Mouse (Mus musculus) midbrain, postnatal 0 days (tissue): ENCODE measurements around the gene Creb1. TPM values are rescaled to one million over a fixed set of nuclear protein-coding genes. Genes with fewer than 3 reads are reported as not detected.
"Not testable (repeated sequence)": the region's sequence is repeated elsewhere in the genome, so short reads cannot be mapped to it uniquely, and the experiment has no call there.

ENCODE experiments used
- ATAC-seq: fragments of 200-750 bp; cut with Nextera tagmentation; 2 replicates; pipeline ENCODE4 v1.8.0; 2017; ENCODE audit warnings: moderate number of reproducible peaks, mild to moderate bottlenecking, moderate TSS enrichment, moderate library complexity; ENCODE audit not compliant: low FRiP score
- DNase-seq: peaks from one replicate; pipeline ENCODE4 v3.0.0-alpha.2; 2015; ENCODE audit warnings: low spot score
- H3K27ac ChIP-seq: fragments of 300-500 bp; sonication (generic); 2 replicates; pipeline ENCODE4 v1.5.1; 2014; ENCODE audit warnings: low read depth, mild to moderate bottlenecking, low read length, mixed read lengths
- H3K27me3 ChIP-seq: fragments of 300-500 bp; sonication (generic); 2 replicates; pipeline ENCODE4 v1.6.1; 2014; ENCODE audit warnings: low read length, control low read depth, mixed read lengths; ENCODE audit not compliant: insufficient read depth
- H3K36me3 ChIP-seq: fragments of 300-500 bp; sonication (generic); 2 replicates; pipeline ENCODE4 v1.6.1; 2014; ENCODE audit warnings: low read length, control low read depth, mixed read lengths; ENCODE audit not compliant: insufficient read depth
- H3K4me1 ChIP-seq: fragments of 300-500 bp; sonication (generic); 2 replicates; pipeline ENCODE4 v1.6.1; 2014; ENCODE audit warnings: mild to moderate bottlenecking, control low read depth, antibody characterized with exemption, low read length, mixed read lengths; ENCODE audit not compliant: insufficient read depth
- H3K4me2 ChIP-seq: fragments of 300-500 bp; sonication (generic); 2 replicates; pipeline ENCODE4 v1.6.1; 2014; ENCODE audit warnings: low read depth, mild to moderate bottlenecking, low read length, mixed read lengths; ENCODE audit not compliant: poor library complexity, severe bottlenecking
- H3K4me3 ChIP-seq: fragments of 300-500 bp; sonication (generic); 2 replicates; pipeline ENCODE4 v1.5.1; 2014; ENCODE audit warnings: low read depth, mild to moderate bottlenecking, low read length, moderate library complexity
- H3K9ac ChIP-seq: fragments of 300-500 bp; sonication (generic); replicated peaks from 2 replicates; pipeline ENCODE4 v1.6.1; 2014; ENCODE audit warnings: mild to moderate bottlenecking, low read length, moderate library complexity, mixed read lengths; ENCODE audit not compliant: poor library complexity, severe bottlenecking
- H3K9me3 ChIP-seq: fragments of 300-500 bp; sonication (generic); 2 replicates; pipeline ENCODE4 v1.6.1; 2016; ENCODE audit warnings: low read length, control low read depth
- CTCF ChIP-seq: IDR thresholded peaks from 2 replicates; pipeline ENCODE4 v1.5.1; 2016; ENCODE audit warnings: antibody characterized with exemption, mild to moderate bottlenecking
- WGBS: fragments of 180-500 bp; shearing (Covaris S2); extraction: QIAGEN DNeasy Blood & Tissue Kit; methylation state at CpG from one replicate; pipeline ENCODE4 v1.1.7; 2014; 5-methylcytosine and 5-hydroxymethylcytosine counted together
- polyA plus RNA-seq: library from polyadenylated mRNA; unstranded; fragments of >200 nt; fragmentation: Nextera tagmentation; extraction: Ambion mirVana; gene quantifications from 2 replicates; pipeline ENCODE4 v1.2.1, GENCODE M21; 2015
- total RNA-seq: library from RNA; depleted of rRNA; stranded (reverse); fragments of >200 nt; gene quantifications from 2 replicates; pipeline ENCODE4 v1.2.3, GENCODE M21; 2014

Gene Creb1
- total and polyA plus RNA-seq, 2 experiments from 2014 or later: 11.8 to 45.1 TPM

GRCm38 (mm10) chr1:64625214-64625613, 92.8 kb downstream of the Creb1 start:
- Histone ChIP-seq H3K4me1 (no peaks in the 10 kb centered on the region), H3K4me2 (no peak overlapping the region), H3K9ac (no peak overlapping the region), H3K4me3 (no peak overlapping the region), H3K36me3 (no peaks in the 10 kb centered on the region), H3K27me3 (no peaks in the 10 kb centered on the region), H3K27ac (no peak overlapping the region), H3K9me3 (no peaks in the 10 kb centered on the region)
- no peak for TF ChIP-seq CTCF
- ATAC-seq (no peak), DNase-seq (no peak)

GRCm38 (mm10) chr1:64631526-64631925, 99.1 kb downstream of the Creb1 start:
- Histone ChIP-seq H3K27ac (no peak overlapping the region), H3K27me3 (no peaks in the 10 kb centered on the region), H3K9ac (no peak overlapping the region), H3K4me3 (no peak overlapping the region), H3K9me3 (no peaks in the 10 kb centered on the region), H3K36me3 (no peaks in the 10 kb centered on the region), H3K4me2 (no peak overlapping the region), H3K4me1 (no peaks in the 10 kb centered on the region)
- WGBS: 66% methylated on average over 5 of the region's 5 CpGs
- ATAC-seq: no peak
- TF ChIP-seq CTCF: no peak
- DNase-seq: peak; percentile 31

GRCm38 (mm10) chr1:64633237-64633636, 100.8 kb downstream of the Creb1 start:
- no peaks in the 10 kb centered on the region for H3K9me3 ChIP-seq
- H3K4me2 ChIP-seq: no peak overlapping the region
- H3K27ac ChIP-seq: no peak overlapping the region
- no peaks in the 10 kb centered on the region for H3K27me3 ChIP-seq
- WGBS: 76% methylated on average over 3 of the region's 3 CpGs
- ATAC-seq (no peak), DNase-seq (no peak)
- no peaks in the 10 kb centered on the region for H3K36me3 ChIP-seq
- no peak overlapping the region for H3K9ac ChIP-seq
- H3K4me1 ChIP-seq: no peaks in the 10 kb centered on the region
- no peak overlapping the region for H3K4me3 ChIP-seq
- TF ChIP-seq CTCF: no peak

GRCm38 (mm10) chr1:64635624-64636023, 103.2 kb downstream of the Creb1 start:
- H3K9ac ChIP-seq: no peak overlapping the region

GRCm38 (mm10) chr1:64639279-64639678, 106.8 kb downstream of the Creb1 start:
- Histone ChIP-seq H3K4me3 (no peak overlapping the region), H3K4me2 (no peak overlapping the region), H3K4me1 (no peaks in the 10 kb centered on the region), H3K27me3 (no peaks in the 10 kb centered on the region), H3K27ac (no peak overlapping the region), H3K9me3 (no peaks in the 10 kb centered on the region), H3K36me3 (no peaks in the 10 kb centered on the region), H3K9ac (no peak overlapping the region)
- 91% methylated on average over 6 of the region's 6 CpGs for WGBS
- TF ChIP-seq CTCF: no peak
- DNase-seq: no peak
- ATAC-seq: no peak

More at GRCm38 (mm10) chr1:64635624-64636023, 103.2 kb downstream of the Creb1 start:
- Histone ChIP-seq H3K36me3 (no peaks in the 10 kb centered on the region), H3K4me1 (no peaks in the 10 kb centered on the region), H3K27me3 (no peaks in the 10 kb centered on the region), H3K27ac (no peak overlapping the region), H3K4me3 (no peak overlapping the region), H3K4me2 (no peak overlapping the region), H3K9me3 (no peaks in the 10 kb centered on the region)
- ATAC-seq (no peak), DNase-seq (no peak)
- 77% methylated on average over 2 of the region's 2 CpGs for WGBS
- TF ChIP-seq CTCF: no peak

- 90% methylated on average over 6 of the region's 6 CpGs for WGBS
- DNase-seq: no peak
- no peak for TF ChIP-seq CTCF
- H3K4me1 ChIP-seq: no peaks in the 10 kb centered on the region
- no peak overlapping the region for H3K9ac ChIP-seq
- ATAC-seq: no peak
- no peak overlapping the region for H3K27ac ChIP-seq
- H3K4me2 ChIP-seq: no peak overlapping the region
- H3K9me3 ChIP-seq: no peaks in the 10 kb centered on the region
- H3K4me3 ChIP-seq: no peak overlapping the region
- no peaks in the 10 kb centered on the region for H3K27me3 ChIP-seq
- no peaks in the 10 kb centered on the region for H3K36me3 ChIP-seq
These were observed 108.6 kb downstream of the Creb1 start for GRCm38 (mm10) chr1:64641069-64641468.

GRCm38 (mm10) chr1:64642541-64642940, 110.1 kb downstream of the Creb1 start:
- not testable (repeated sequence) for H3K4me1 ChIP-seq, H3K4me3 ChIP-seq, H3K9me3 ChIP-seq, DNase-seq, H3K4me2 ChIP-seq, H3K36me3 ChIP-seq, H3K27ac ChIP-seq, H3K27me3 ChIP-seq, ATAC-seq, H3K9ac ChIP-seq
- 95% methylated on average over 8 of the region's 8 CpGs for WGBS
